Mouse (Mus musculus) lung, postnatal 10 days (tissue): ENCODE data around the gene Dpm2.

Source experiments
- DNase-seq: peaks from one replicate; pipeline ENCODE4 v3.0.0; 2021

Dpm2 gene

DNA sequence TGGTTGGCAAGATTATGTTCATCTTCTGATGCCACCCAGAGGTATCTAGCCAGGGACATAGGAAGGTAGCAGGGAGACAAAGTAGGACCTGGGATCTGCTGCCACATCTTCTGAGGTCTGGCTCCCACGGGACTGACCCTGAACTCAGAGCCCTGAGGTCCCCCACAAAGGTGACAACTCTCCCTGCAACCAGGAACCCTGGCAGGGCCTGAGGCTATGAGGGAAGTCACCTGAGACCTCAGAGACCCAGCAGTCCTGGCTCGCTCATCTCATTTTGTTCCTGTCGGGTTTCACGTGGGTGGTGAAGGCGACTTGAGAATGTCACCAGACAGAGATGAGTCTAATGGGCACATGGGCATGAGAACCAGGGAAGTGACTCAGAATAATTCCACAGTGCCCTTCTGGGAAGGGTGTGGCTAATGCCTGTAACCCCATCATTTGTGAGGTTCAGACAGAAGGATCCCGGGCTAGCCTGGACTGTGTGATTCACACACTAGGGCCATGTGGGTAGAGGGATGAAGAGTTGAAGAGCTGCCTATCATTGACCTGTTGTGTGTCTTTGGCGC is 14.6 kb downstream of the Dpm2 start:
- no peak for DNase-seq

DNA sequence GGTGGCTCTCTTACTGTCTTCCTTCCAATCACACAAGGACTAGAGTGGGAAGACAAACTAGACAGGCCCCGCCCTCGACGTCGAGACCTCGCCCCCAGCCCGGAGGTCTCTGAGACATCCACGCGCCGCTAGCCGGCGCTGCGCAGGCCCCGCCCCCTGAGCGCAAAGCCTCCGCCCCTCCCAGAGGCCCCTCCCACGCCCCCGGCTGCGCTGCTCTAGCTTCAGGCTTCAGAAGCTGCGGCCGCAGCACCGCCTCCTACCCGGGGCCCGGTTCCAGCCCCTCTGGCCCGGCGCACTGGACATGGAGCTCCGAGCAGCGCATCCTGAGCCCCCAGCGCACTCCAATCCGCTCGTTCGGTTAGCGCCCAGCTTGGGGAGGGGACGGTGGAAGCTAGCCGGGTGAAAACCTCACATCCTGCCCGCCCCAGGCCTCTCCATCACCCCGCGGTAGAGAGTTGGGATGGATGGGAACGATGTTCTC is 16.3 kb downstream of the Dpm2 start, which contains the start of gene St6galnac4:
Gene St6galnac4 (plus strand): TSS at position 225 of the 481 bp plus-strand sequence.
- DNase-seq, result peak; percentile 97

DNA sequence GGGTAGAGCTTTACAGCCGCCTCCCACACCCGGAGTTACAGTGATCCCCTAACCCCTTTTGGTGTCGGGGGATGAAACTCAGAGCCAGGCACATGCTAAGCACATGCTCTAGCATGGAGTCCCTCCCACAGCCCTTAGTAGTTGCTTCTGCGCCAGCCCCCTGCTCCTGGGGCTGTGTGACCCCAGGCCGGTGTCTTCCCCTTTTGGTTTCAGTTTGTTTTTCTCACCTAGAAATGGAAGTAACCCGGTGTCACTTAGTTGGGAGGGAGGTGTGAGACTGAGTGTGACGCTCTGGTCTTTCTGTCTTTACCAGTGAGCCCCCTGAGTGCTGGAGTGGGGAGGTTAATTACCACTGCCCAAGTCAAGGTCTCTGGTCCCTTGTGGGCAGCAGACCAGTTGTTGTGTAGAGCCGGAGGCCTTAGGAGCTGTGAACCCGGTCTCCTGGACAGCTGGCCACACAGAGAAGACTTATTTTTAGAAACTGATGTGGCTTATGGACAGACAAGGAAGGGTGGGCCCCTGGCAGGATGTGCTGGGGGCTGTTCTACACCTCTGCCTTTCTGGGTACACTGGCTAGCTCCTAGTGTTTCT is 17.2 kb downstream of the Dpm2 start:
- DNase-seq, result peak; percentile 66

- DNase-seq, result peak; percentile 46
Measured at GRCm38 (mm10) chr2:32589213-32589795, 18.6 kb downstream of the Dpm2 start.

GRCm38 (mm10) chr2:32590224-32590623 is 19.6 kb downstream of the Dpm2 start:
- DNase-seq, result peak; percentile 34

DNA sequence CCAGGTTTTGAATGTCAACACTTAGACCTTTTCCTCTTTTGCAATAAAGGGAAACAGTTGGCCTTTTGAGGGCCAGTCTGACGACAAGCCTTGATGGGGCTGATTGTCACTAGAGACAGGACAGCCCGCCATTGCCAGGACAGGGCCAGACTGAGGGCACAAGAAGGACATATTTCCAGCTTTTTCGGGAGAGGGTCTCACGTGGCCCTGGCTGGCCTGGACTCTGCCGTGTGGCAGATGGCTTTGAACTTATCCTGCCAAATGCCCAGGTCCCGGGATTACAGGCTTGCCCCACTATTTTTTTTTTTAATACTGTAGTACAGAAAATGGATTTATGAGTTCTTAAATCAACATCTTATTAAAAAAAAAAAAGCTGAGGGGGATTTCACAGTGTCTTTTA is 20.6 kb downstream of the Dpm2 start:
- DNase-seq, result no peak

DNA sequence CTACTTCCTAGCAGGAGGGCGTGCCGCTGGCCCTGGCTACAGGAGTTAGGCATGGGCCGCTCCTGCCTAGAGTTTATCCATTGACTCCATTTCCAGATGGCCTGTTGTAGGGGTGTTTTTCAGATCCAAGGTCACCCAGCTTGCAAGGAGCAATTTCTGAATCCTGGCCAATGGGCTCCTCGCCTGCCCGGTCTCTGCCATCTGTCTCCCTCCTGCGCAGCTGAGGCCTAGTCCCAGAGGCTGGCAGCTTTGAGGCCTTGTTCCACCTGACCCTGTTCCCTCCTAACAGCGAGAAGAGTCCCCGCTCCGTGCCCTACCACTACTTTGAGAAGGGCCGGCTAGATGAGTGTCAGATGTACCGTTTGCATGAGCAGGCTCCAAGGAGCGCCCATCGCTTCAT is 26.1 kb downstream of the Dpm2 start:
- no peak for DNase-seq

GRCm38 (mm10) chr2:32597248-32597647 is 26.6 kb downstream of the Dpm2 start:
- DNase-seq, result no peak

GRCm38 (mm10) chr2:32597699-32598098 is 27.0 kb downstream of the Dpm2 start:
- DNase-seq, result no peak

DNA sequence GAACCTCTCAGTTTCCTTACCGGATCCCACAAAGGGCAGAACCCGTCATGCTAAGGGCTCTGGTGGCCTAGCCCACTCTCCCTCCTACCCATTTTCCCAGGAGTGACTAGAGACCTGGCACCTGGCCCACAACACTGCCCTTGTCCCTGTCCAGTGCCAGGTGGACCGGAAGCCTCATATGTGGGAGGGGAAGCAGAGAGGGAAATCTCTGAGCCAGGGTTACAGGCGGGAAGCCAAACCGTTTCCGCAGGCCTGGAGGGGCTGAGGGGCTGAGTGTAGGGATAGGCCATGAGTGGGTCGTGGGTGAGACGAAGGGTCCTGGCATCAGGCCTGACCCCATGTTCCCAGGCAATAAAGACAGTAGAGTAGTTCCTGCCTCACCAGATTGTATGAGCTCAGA is 27.8 kb downstream of the Dpm2 start:
- no peak for DNase-seq

- no peak for DNase-seq
Measured at GRCm38 (mm10) chr2:32599409-32599808, 28.8 kb downstream of the Dpm2 start, which contains the start of gene St6galnac6. Gene St6galnac6, plus strand, starts transcription at chr2:32599709.

GRCm38 (mm10) chr2:32601417-32602065 is 30.9 kb downstream of the Dpm2 start:
- DNase-seq, result peak; percentile 73

DNA sequence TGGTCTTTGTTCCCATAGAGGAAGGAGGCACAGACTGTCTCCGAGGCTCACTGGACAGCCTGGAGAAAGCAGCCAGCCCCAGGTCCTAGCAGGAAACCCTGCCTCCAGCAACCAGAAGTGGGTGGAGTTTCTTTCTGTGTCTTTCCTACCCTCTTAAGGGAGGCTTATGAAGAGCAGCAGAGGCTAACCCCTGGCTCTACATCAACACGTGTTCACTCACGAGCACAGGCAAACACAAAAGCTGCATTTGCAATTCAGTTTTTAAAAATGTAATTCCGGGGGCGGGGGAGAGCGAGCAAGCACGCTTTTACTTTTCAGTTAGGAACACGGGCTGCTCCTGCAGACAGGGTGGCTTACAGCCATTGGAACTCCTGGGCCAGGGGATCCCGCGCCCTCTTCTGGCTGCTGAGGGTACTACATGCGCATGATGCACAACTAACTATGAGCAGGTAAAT is 32.0 kb downstream of the Dpm2 start:
- DNase-seq, result peak; percentile 92

- no peak for DNase-seq
Measured at GRCm38 (mm10) chr2:32604631-32605030, 34.0 kb downstream of the Dpm2 start.

DNA sequence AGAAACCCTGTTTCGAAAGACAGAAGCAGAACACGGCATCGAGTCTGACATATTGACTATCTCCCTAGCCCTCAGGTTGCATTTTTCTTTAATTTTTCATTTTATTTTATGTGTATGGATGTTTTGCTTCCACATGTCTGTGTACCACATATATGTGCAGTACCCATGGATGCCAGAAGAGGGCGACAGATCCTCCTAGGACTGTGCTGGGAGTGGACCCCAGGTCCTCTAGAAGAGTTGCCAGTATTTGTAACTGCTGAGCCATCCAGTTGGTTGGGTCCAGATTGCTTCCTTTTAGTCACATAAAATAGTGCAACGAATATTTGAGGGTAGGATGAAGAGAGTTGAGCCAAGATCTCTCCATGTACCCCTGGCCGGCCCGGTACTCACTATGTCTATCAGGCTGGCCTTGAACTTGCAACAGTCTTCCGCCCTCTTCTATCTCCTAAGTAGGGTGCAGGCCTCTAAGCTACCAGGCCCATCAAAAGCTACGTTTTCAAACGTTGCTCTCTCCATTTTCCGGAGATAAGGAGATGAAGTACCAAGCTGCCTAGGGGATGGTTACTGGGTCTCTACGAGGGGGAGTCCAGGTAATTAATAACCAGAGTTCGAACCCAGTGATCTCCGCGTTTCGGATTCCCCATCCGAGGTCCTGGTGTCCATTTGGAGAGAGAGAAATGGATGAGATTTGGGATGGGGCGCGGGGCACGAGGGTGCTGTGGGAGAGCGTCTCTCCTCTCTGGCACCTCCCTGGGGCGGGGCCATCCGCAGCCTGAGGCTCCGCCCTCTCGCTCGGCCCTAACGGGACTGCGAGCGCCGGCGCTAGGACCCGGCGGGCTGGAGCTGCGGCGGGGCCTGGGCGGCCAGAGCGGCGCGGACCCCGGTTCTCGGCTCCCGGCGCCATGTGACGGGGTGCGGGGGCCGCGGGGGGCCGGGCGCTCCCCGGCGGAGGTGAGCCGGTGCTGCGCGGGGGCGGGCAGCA is 35.8 kb downstream of the Dpm2 start:
- peak; percentile 94 for DNase-seq

- DNase-seq, result peak; percentile 56
Measured at GRCm38 (mm10) chr2:32607262-32607947, 36.7 kb downstream of the Dpm2 start.

DNA sequence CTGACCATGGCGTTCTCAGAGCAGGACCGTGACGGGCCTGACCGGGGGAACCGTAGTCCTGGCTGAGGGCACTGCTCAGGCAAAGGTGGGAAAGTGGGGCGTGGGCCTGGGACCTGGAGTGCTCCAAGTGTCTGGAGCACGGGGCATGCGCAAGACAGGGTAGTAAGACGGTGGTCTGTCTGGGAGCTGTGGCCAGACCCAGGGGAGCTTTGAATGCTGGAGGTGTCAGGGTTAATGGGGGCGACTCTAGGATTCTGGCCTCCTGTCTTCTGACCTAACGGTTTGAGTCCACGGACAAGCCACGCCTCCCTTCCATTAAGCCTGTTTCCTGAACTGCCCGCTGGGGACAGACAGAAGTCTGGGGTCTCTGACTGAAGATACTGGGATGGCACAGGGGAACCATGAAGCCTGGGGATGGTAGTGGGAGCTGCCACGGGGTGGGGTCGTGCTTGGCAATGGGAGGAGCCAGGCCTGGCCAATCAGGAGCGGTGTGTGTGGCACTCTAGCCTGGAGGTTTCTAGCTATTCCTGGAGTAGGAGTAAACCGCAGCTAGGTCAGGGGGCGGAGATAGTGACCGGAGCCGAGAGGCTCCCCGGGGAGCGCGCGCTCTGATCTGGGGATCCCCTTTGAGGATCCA is 37.6 kb downstream of the Dpm2 start:
- DNase-seq, result peak; percentile 78

DNA sequence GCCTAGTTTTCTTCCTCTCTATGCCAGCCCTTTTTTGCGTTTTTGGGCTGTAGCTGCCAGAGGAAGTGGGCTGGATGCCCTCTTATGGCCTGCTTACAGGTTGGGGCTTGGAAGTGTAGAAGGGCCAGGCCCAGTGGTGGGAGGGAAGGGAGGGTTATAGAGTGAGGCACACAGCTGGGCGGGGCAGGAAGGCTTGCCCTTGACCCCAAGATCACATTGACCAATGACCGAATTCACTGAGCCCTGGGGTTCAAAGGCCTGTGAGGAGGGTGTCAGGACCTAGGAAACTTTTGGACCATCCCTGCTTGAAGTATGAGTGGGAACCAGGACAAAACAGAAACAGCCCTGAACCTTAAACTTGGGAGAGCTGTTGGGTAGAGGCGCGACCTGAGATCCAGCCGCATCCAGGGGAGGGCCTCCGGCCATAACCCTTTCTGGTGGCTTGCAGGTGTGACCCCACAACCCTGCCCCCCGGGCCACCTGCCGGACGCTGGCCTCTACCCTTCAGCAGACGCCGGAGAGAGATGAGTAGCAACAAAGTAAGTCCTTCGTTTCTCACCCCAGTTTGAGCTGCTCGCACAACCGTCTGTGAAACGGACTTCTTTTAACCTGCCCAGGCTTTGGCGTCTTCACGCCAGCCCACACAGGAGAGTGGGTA is 38.2 kb downstream of the Dpm2 start:
- DNase-seq, result no peak

GRCm38 (mm10) chr2:32610610-32611229 is 40.1 kb downstream of the Dpm2 start:
- peak; percentile 82 for DNase-seq

DNA sequence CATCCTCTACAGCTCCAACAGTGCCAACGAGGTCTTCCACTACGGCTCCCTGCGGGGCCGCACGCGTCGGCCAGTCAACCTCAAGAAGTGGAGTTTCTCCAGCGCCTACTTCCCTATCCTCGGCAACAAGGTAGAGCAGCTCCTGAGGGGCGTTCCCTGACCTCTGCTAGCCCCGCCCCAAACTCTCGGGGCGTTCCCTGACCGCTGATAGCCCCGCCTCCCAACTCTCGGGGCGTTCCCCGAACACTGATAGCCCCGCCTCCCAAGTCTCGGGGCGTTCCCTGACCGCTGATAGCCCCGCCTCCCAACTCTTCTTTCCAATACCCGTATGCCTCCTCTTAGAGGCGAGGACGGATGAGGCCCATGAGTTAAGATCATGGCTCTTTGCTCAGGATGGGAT is 41.6 kb downstream of the Dpm2 start:
- DNase-seq, result no peak
